Mouse (Mus musculus): ENCODE results near the gene Pik3r3. TPM values are rescaled to one million over a fixed set of nuclear protein-coding genes. Genes with fewer than 3 reads are reported as not detected.

Pik3r3 gene
- 2.2 TPM for polyA plus RNA-seq (2014; fragmentation: Illumina TruSeq; extraction: RNeasy Lipid Tissue Mini Kit (QIAGEN cat#74804); ENCODE audit: low read depth, low replicate concordance)

GRCm38 (mm10) chr4:116221140-116221851 is at the start of gene Pik3r3:
Gene Pik3r3 (plus strand): TSS chr4:116221618.

GRCm38 (mm10) chr4:116173072-116173471 is 48.3 kb upstream of the Pik3r3 start, which contains the start of the genes 1700042G07Rik and Gm49337:
Gene 1700042G07Rik (plus strand): TSS chr4:116173372.
Gene Gm49337 (plus strand): TSS chr4:116173384.

Other genes starting within 250 kb of the Pik3r3 start
- 25.8 TPM for gene Faah, start 203.7 kb upstream of the Pik3r3 start, polyA plus RNA-seq (2014; fragmentation: Illumina TruSeq; extraction: RNeasy Lipid Tissue Mini Kit (QIAGEN cat#74804); ENCODE audit: low read depth, low replicate concordance)
- gene Nsun4, start 167.7 kb upstream of the Pik3r3 start, polyA plus RNA-seq (2014; fragmentation: Illumina TruSeq; extraction: RNeasy Lipid Tissue Mini Kit (QIAGEN cat#74804); ENCODE audit: low read depth, low replicate concordance), result 10.8 TPM
- gene Uqcrh, start 146.5 kb upstream of the Pik3r3 start, polyA plus RNA-seq (2014; fragmentation: Illumina TruSeq; extraction: RNeasy Lipid Tissue Mini Kit (QIAGEN cat#74804); ENCODE audit: low read depth, low replicate concordance), result 397 TPM
- 5.2 TPM for gene Lrrc41, start 146.3 kb upstream of the Pik3r3 start, polyA plus RNA-seq (2014; fragmentation: Illumina TruSeq; extraction: RNeasy Lipid Tissue Mini Kit (QIAGEN cat#74804); ENCODE audit: low read depth, low replicate concordance)
- gene Rad54l, start 97.9 kb upstream of the Pik3r3 start, polyA plus RNA-seq (2014; fragmentation: Illumina TruSeq; extraction: RNeasy Lipid Tissue Mini Kit (QIAGEN cat#74804); ENCODE audit: low read depth, low replicate concordance), result not detected
- gene Pomgnt1, start 97.8 kb upstream of the Pik3r3 start, polyA plus RNA-seq (2014; fragmentation: Illumina TruSeq; extraction: RNeasy Lipid Tissue Mini Kit (QIAGEN cat#74804); ENCODE audit: low read depth, low replicate concordance), result 4.5 TPM
- gene Lurap1, start 70.3 kb upstream of the Pik3r3 start, polyA plus RNA-seq (2014; fragmentation: Illumina TruSeq; extraction: RNeasy Lipid Tissue Mini Kit (QIAGEN cat#74804); ENCODE audit: low read depth, low replicate concordance), result 0.21 TPM
- gene Tspan1, start 54.0 kb upstream of the Pik3r3 start, polyA plus RNA-seq (2014; fragmentation: Illumina TruSeq; extraction: RNeasy Lipid Tissue Mini Kit (QIAGEN cat#74804); ENCODE audit: low read depth, low replicate concordance), result not detected
- not detected for gene 1700042G07Rik, start 48.2 kb upstream of the Pik3r3 start, polyA plus RNA-seq (2014; fragmentation: Illumina TruSeq; extraction: RNeasy Lipid Tissue Mini Kit (QIAGEN cat#74804); ENCODE audit: low read depth, low replicate concordance)
- not detected for gene Gm49337, start 48.2 kb upstream of the Pik3r3 start, polyA plus RNA-seq (2014; fragmentation: Illumina TruSeq; extraction: RNeasy Lipid Tissue Mini Kit (QIAGEN cat#74804); ENCODE audit: low read depth, low replicate concordance)
- gene Mast2, start 242.6 kb downstream of the Pik3r3 start, polyA plus RNA-seq (2014; fragmentation: Illumina TruSeq; extraction: RNeasy Lipid Tissue Mini Kit (QIAGEN cat#74804); ENCODE audit: low read depth, low replicate concordance), result 4.4 TPM

Data from liver, adult 10 weeks (tissue).